Mouse (Mus musculus): ENCODE measurements around the gene Rimklb.

DNA sequence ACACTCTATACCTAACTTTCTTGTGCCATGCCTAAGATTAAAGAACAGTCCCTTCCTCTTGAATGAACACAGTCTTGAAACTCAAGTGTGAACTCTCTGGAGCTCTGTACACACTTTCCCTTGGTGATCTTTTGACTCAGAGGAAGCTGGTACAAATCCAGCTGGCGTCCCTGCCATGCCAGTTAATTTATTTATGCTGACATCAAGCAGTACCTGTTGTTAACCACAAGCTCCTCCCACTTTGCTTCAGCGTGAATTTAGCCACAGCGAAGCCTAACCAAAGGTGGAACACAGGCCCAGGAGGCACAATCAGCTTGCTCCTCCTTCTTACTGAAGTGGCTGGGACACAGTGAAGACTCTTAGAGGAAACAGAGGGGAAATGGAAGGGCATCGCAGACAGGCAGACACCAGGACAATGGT lies 34.3 kb upstream of the Rimklb start:
- TF ChIP-seq TCF12 (IDR thresholded peaks at IDR 0.05; ENCODE audit: low read depth, low read length) = peak; percentile 79
- TF ChIP-seq EP300 (IDR thresholded peaks at IDR 0.05; ENCODE audit: low read length) = peak; percentile 80
- TF ChIP-seq SIN3A (IDR thresholded peaks at IDR 0.05; ENCODE audit: low read length) = no peak
- no peak for TF ChIP-seq CTCF (conservative IDR thresholded peaks at IDR 0.05 in 1 of 2, IDR thresholded peaks at IDR 0.05 in 1 of 2; ENCODE audit: low read depth in 2 of 2, low read length in 2 of 2)
- TF ChIP-seq PAX5 (IDR thresholded peaks at IDR 0.05; ENCODE audit: low read length) = no peak
- no peak for TF ChIP-seq POLR2A (IDR thresholded peaks at IDR 0.05; ENCODE audit: low read depth, low read length)
- peak; percentile 29; the same call in 1 of the 2 replicates for TF ChIP-seq ZNF384 (IDR thresholded peaks at IDR 0.05; ENCODE audit: low read depth, low read length)
- no peak for TF ChIP-seq GABPA (IDR thresholded peaks at IDR 0.05; ENCODE audit: insufficient replicate concordance, low read depth, low read length)
- TF ChIP-seq MYC (IDR thresholded peaks at IDR 0.05; ENCODE audit: low read depth, low read length) = no peak

Data from CH12.LX (cell line).